Mouse (Mus musculus) neutrophil, adult 83 days (primary cell): ENCODE measurements around the gene C1s1. TPM values are rescaled to one million over a fixed set of nuclear protein-coding genes. Genes with fewer than 3 reads are reported as not detected.

Source experiments
- total RNA-seq, 2 experiments: library from RNA; stranded (reverse); gene quantifications; one replicate each; pipeline ENCODE4 v1.2.4; 2023

The C1s1 gene
- total RNA-seq: not detected

DNA sequence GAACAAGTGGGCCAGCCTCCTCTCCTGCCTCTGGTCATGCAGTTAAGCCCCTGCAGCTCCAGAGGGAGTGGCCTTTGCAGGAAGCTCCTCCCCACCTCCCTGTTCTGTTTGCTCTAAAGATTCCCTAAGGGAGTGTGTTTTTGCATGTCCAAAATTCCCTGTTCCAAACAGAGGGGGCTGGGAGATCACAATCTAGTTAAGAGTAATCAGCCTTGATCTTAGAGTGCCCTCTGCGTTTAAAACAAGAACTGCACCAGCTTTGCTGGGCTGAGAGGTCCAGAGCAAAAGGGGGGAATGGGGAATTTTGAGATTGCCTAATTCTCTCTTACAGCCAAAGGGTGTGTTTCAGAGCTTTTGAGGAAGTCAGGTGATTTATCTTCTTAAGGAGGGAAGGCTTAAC is at the start of gene C1s1:
TSS of gene C1s1 (minus strand) at position 76 of the 400 bp plus-strand sequence.

DNA sequence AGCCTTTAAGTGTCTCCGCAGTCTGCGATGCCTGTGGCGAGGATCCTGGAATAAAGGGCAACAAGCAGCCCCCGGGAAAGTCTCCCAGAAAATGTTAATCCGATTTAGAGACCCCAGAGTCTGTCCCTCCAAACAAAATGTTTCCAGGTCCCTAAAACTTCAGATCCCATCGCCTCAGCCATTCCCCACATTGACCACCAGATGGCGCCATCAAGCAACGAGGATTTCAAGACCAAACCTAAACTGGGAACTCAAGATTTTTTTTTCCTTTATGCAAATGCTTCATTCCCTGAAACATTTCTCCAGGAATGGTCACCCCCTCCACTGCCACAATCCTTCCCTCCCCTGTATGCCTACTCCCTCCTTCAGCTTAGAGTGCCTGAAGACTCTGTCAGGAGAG is 27.9 kb upstream of the C1s1 start, which contains the start of gene C1rb:
TSS of gene C1rb (plus strand) at position 269 of the 400 bp plus-strand sequence.

DNA sequence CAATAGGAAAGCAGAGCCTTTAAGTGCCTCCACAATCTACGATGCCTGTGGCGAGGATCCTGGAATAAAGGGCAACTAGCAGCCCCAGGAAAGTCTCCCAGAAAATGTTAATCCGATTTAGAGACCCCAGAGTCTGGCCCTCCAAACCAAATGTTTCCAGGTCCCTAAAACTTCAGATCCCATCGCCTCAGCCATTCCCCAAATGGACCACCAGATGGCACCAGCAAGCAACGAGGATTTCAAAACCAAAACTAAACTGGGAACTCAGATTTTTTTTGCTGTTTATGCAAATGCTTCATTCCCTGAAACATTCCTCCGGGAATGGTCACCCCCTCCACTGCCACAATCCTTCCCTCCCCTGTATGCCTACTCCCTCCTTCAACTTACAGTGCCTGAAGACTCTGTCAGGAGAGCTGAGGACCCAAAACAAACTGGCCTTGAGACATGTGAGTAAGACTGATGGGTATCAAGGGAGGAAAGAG is 29.8 kb downstream of the C1s1 start, which contains the start of gene C1ra:
TSS of gene C1ra (plus strand) at position 51 of the 482 bp plus-strand sequence.

DNA sequence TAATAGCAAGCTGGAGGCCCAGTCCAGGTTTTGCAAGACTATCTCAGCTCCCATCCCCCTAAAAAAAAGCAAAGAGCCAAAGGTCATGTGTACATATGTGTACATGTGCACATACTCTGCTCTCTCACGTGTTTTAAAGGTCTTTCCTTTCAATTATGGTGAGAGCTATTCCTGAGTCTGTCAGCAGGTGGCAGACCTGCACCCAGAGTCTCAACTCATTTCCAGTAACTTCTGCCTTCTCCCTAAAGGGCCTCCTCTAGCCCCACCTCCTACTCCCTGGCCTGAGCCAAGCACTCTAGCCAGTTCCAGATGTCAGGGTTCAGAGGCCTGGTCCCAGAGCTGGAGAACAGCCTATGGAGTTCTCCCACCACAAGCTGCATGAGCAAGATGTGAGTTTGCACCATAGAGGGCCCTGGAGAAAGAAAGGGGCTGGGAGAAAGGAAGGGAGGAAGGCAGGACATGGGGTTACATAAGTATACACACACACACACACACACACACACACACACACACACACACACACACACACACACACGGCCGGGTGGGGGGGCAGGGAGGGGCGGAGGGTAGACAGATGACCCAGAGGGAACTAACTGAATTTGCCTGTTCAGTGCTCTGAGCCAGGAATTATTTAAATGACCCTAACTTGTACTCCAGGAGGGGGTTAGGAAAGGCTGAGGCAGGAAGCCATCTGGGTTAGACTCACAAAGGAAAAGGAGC is 49.2 kb downstream of the C1s1 start, which contains the start of gene C1rl:
TSS of gene C1rl (plus strand) at position 272 of the 720 bp plus-strand sequence.

Other genes with a start within 250 kb of the C1s1 start
- 1 to 10 TPM; 2.5 to 3.5 TPM for gene Cd163, start 237.7 kb downstream of the C1s1 start, total RNA-seq
- gene Pex5, start 127.3 kb downstream of the C1s1 start, total RNA-seq: 10 to 100 TPM; 41.4 to 43.1 TPM
- gene Clstn3, start 77.6 kb downstream of the C1s1 start, total RNA-seq: 1 to 10 TPM; 3.1 to 4.5 TPM
- 10 to 100 TPM; 44.5 to 46.7 TPM for gene C1rl, start 49.2 kb downstream of the C1s1 start, total RNA-seq
- gene C1ra, start 30.0 kb downstream of the C1s1 start, total RNA-seq: 1 to 10 TPM; 3.5 to 5.7 TPM
- gene C1rb, start 27.9 kb upstream of the C1s1 start, total RNA-seq: under 1 TPM; 0.22 to 0.62 TPM
- under 1 TPM in 1 of 2 experiments, not detected in 1; 0.13 TPM for gene C1s2, start 93.7 kb upstream of the C1s1 start, total RNA-seq
- 10 to 100 TPM; 55.6 to 64.5 TPM for gene Lpcat3, start 120.7 kb upstream of the C1s1 start, total RNA-seq
- gene Emg1, start 169.8 kb upstream of the C1s1 start, total RNA-seq: 10 to 100 TPM; 53.2 to 62.5 TPM
- gene Phb2, start 170.0 kb upstream of the C1s1 start, total RNA-seq: 100 to 1,000 TPM; 119 to 130 TPM
- gene Ptpn6, start 196.4 kb upstream of the C1s1 start, total RNA-seq: 100 to 1,000 TPM; 378 to 393 TPM
- 100 to 1,000 TPM; 116 to 117 TPM for gene Grcc10, start 199.0 kb upstream of the C1s1 start, total RNA-seq
- gene Gm45234, start 213.7 kb upstream of the C1s1 start, total RNA-seq: 1 to 10 TPM in 1 of 2 experiments, not detected in 1; 1.1 TPM
- gene Atn1, start 214.2 kb upstream of the C1s1 start, total RNA-seq: 10 to 100 TPM; 32.0 to 35.9 TPM
- not detected for gene Eno2, start 227.3 kb upstream of the C1s1 start, total RNA-seq
- gene Lrrc23, start 237.4 kb upstream of the C1s1 start, total RNA-seq: not detected